Mouse (Mus musculus): ENCODE measurements at regions not wholly inside any gene's neighbourhood (a gene's known extent, or its start where the extent isn't known, plus 50 kb on each side); places are given as distances from the start of the nearest gene placed in this dataset.

- TF ChIP-seq MYOD1 (IDR thresholded peaks at IDR 0.05; ENCODE audit: control insufficient read depth, insufficient read length, low read depth) (no peak), CTCF (IDR thresholded peaks at IDR 0.05; ENCODE audit: control insufficient read depth, insufficient read depth, insufficient read length) (no peak), MAX (IDR thresholded peaks at IDR 0.05) (no peak), FOSL1 (IDR thresholded peaks at IDR 0.05; ENCODE audit: insufficient read depth, low read length, poor library complexity, severe bottlenecking) (no peak), USF1 (IDR thresholded peaks at IDR 0.05; ENCODE audit: low read depth) (no peak), CEBPB (IDR thresholded peaks at IDR 0.05; ENCODE audit: low read depth) (no peak), MYOG (IDR thresholded peaks at IDR 0.05; ENCODE audit: control insufficient read depth, extremely low read depth, insufficient read length) (no peak)
Measured at GRCm38 (mm10) chr13:47764802-47765597, 496.0 kb upstream of the Id4 start.

Data from C2C12 (cell line).